Mouse (Mus musculus): ENCODE measurements around the gene Sez6l. TPM values are rescaled to one million over a fixed set of nuclear protein-coding genes. Genes with fewer than 3 reads are reported as not detected.

Sez6l gene
- polyA plus RNA-seq, 1 experiment from 2014 or later = 1.3 TPM

GRCm38 (mm10) chr5:112532210-112532609 lies 44.8 kb downstream of the Sez6l start:
- Histone ChIP-seq H3K4me1 (peaks cover 8% of the 10 kb centered on the region; the same call in 1 of the 2 replicates), H3K4me2 (replicated peaks) (no peak overlapping the region), H3K27ac (replicated peaks) (no peak overlapping the region), H3K27me3 (no peaks in the 10 kb centered on the region), H3K9me3 (replicated peaks) (no peaks in the 10 kb centered on the region), H3K4me3 (replicated peaks) (no peak overlapping the region), H3K36me3 (no peaks in the 10 kb centered on the region), H3K9ac (no peak overlapping the region)
- no peak for ATAC-seq (ENCODE audit: insufficient number of reproducible peaks, low FRiP score, low TSS enrichment, low read depth)
- WGBS = 69% methylated on average over 8 of the region's 8 CpGs

DNA sequence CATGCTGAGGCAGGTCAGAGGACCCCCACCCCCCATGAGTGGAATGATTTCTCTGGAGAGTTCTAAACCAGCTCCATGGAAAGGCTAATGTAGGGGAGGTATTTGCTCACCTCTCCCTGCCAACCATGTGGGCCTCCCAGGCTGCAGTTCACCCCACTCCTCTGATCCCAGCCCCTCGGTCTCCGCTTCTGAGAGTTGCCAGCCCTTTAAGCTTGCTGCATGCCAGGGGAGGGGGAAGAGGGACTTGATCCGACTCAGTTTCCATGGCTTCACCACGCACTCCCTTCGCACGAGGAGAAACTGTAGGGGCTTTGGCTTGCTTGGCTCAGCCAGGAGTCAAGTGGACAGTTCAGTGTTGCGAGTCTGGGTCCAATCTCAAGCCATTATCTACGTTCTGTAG lies 45.9 kb downstream of the Sez6l start:
- 56% methylated on average over 8 of the region's 8 CpGs for WGBS
- Histone ChIP-seq H3K27me3 (no peaks in the 10 kb centered on the region), H3K36me3 (no peaks in the 10 kb centered on the region), H3K9ac (no peak overlapping the region), H3K4me2 (replicated peaks) (no peak overlapping the region), H3K4me1 (peaks cover 12% of the 10 kb centered on the region; the same call in 1 of the 2 replicates), H3K27ac (replicated peaks) (no peak overlapping the region), H3K9me3 (replicated peaks) (no peaks in the 10 kb centered on the region), H3K4me3 (replicated peaks) (no peak overlapping the region)
- no peak for ATAC-seq (ENCODE audit: insufficient number of reproducible peaks, low FRiP score, low TSS enrichment, low read depth)

DNA sequence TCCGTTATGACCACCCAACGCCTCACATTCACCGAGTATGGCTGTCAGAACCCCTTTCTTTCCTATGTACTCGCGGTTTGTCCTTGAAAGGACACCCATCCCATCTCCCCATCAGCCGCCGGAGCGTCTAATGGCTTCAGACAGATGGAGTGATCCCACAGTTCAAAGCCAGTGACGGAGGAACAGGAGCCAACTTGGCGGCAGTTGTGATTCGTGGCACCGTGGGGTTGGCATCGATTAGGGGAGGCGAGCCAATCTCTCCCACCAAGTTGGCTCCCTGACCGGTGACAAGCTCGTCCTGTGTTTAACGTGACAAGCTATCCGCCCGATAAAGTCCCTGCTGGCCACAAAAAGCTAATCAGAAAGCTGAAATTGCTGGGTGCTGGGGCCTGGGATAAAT lies 50.0 kb downstream of the Sez6l start:
- Histone ChIP-seq H3K36me3 (no peaks in the 10 kb centered on the region), H3K27ac (replicated peaks) (no peak overlapping the region), H3K9me3 (replicated peaks) (no peaks in the 10 kb centered on the region), H3K27me3 (no peaks in the 10 kb centered on the region), H3K4me3 (replicated peaks) (no peak overlapping the region), H3K4me1 (peaks cover 10% of the 10 kb centered on the region), H3K4me2 (replicated peaks) (no peak overlapping the region), H3K9ac (no peak overlapping the region)
- no peak for ATAC-seq (ENCODE audit: insufficient number of reproducible peaks, low FRiP score, low TSS enrichment, low read depth)
- WGBS = 79% methylated on average over 19 of the region's 19 CpGs

DNA sequence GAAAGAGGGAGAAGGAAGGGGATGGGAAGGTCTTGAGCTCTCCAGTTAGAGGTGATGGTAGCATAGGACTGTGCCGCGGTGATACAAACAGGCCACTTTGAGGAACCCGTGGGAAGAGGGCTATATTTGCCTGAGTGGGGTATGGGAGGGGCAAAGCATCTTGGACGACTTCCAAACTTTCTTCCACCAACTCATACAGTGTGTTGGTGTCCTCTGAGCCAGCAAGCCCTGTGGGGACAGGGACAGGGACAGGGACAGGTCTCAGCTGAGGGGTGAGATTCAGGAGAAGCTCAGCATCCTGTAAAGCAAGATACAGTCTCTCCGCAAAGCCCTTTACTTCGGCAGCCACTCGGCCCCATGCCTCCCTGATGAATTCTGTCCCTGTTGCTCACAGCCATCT lies 50.5 kb downstream of the Sez6l start:
- no peaks in the 10 kb centered on the region for H3K9me3 ChIP-seq (replicated peaks)
- peaks cover 15% of the 10 kb centered on the region for H3K4me1 ChIP-seq
- H3K9ac ChIP-seq = no peak overlapping the region
- no peaks in the 10 kb centered on the region for H3K36me3 ChIP-seq
- H3K4me2 ChIP-seq (replicated peaks) = no peak overlapping the region
- H3K27me3 ChIP-seq = no peaks in the 10 kb centered on the region
- ATAC-seq (ENCODE audit: insufficient number of reproducible peaks, low FRiP score, low TSS enrichment, low read depth) = no peak
- no peak overlapping the region for H3K4me3 ChIP-seq (replicated peaks)
- H3K27ac ChIP-seq (replicated peaks) = no peak overlapping the region
- 58% methylated on average over 7 of the region's 7 CpGs for WGBS

- no peaks in the 10 kb centered on the region for H3K9me3 ChIP-seq (replicated peaks)
- no peaks in the 10 kb centered on the region for H3K27me3 ChIP-seq
- ATAC-seq (ENCODE audit: insufficient number of reproducible peaks, low FRiP score, low TSS enrichment, low read depth) = no peak
- H3K9ac ChIP-seq = no peak overlapping the region
- peaks cover 15% of the 10 kb centered on the region for H3K4me1 ChIP-seq
- H3K4me3 ChIP-seq (replicated peaks) = no peak overlapping the region
- H3K36me3 ChIP-seq = no peaks in the 10 kb centered on the region
- 70% methylated on average over 3 of the region's 3 CpGs for WGBS
- H3K4me2 ChIP-seq (replicated peaks) = no peak overlapping the region
- no peak overlapping the region for H3K27ac ChIP-seq (replicated peaks)
Measured at GRCm38 (mm10) chr5:112525980-112526379, 51.0 kb downstream of the Sez6l start.

- Histone ChIP-seq H3K36me3 (no peaks in the 10 kb centered on the region), H3K27ac (replicated peaks) (no peak overlapping the region), H3K27me3 (no peaks in the 10 kb centered on the region), H3K4me1 (peaks cover 22% of the 10 kb centered on the region), H3K4me2 (replicated peaks) (no peak overlapping the region), H3K9ac (no peak overlapping the region), H3K4me3 (replicated peaks) (no peak overlapping the region), H3K9me3 (replicated peaks) (no peaks in the 10 kb centered on the region)
- no peak for ATAC-seq (ENCODE audit: insufficient number of reproducible peaks, low FRiP score, low TSS enrichment, low read depth)
- 60% methylated on average over 5 of the region's 5 CpGs for WGBS
Measured at GRCm38 (mm10) chr5:112525271-112525670, 51.7 kb downstream of the Sez6l start.

DNA sequence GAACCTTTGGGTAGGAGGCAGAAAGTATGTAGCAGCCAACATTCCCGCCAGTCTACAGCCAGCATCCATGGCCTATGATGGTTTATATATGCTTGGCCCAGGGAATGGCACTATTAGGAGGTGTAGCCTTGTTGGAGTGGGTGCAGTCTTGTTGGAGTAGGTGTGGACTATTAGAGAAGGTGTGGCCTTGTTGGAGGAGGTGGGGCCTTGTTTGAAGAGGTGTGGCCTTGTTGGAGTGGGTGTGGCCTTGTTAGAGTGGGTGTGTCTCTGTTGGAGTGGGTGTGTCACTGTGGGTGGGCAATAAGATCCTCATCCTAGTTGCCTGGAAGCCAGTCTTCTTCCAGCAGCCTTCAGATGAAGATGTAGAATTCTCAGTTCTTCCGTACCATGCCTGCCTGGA lies 53.2 kb downstream of the Sez6l start:
- 91% methylated on average over 2 of the region's 2 CpGs for WGBS
- no peak overlapping the region for H3K4me2 ChIP-seq (replicated peaks)
- no peak for ATAC-seq (ENCODE audit: insufficient number of reproducible peaks, low FRiP score, low TSS enrichment, low read depth)

DNA sequence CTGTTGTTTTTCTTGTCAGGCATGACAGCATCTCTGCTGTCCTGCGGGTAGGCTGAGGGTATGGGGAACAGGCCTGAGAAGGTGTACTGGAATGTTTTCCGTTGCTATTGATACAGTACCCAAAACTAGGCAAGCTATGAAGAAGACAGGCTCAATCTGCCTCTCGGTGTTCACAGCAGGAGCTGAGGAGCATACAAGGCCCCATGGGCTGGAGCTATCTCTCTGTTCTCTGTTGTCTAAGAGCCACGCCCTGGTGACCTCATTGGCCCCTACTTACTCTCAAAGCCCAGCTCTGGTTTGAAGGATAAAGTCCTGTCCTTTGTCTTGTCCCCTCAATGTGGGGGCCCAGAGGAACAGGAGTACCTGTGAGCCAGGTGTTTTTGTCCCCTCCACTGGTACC lies 53.7 kb downstream of the Sez6l start:
- no peak for ATAC-seq (ENCODE audit: insufficient number of reproducible peaks, low FRiP score, low TSS enrichment, low read depth)
- 74% methylated on average over 4 of the region's 4 CpGs for WGBS
- Histone ChIP-seq H3K4me2 (replicated peaks) (no peak overlapping the region), H3K4me3 (replicated peaks) (no peak overlapping the region), H3K9me3 (replicated peaks) (no peaks in the 10 kb centered on the region), H3K4me1 (peaks cover 23% of the 10 kb centered on the region), H3K9ac (no peak overlapping the region), H3K36me3 (no peaks in the 10 kb centered on the region), H3K27ac (replicated peaks) (no peak overlapping the region), H3K27me3 (no peaks in the 10 kb centered on the region)

More for the DNA sequence above, 53.2 kb downstream of the Sez6l start:
- no peaks in the 10 kb centered on the region for H3K36me3 ChIP-seq
- no peak overlapping the region for H3K9ac ChIP-seq
- H3K4me1 ChIP-seq = peaks cover 23% of the 10 kb centered on the region
- no peak overlapping the region for H3K4me3 ChIP-seq (replicated peaks)
- H3K27me3 ChIP-seq = no peaks in the 10 kb centered on the region
- H3K9me3 ChIP-seq (replicated peaks) = no peaks in the 10 kb centered on the region
- H3K27ac ChIP-seq (replicated peaks) = no peak overlapping the region

DNA sequence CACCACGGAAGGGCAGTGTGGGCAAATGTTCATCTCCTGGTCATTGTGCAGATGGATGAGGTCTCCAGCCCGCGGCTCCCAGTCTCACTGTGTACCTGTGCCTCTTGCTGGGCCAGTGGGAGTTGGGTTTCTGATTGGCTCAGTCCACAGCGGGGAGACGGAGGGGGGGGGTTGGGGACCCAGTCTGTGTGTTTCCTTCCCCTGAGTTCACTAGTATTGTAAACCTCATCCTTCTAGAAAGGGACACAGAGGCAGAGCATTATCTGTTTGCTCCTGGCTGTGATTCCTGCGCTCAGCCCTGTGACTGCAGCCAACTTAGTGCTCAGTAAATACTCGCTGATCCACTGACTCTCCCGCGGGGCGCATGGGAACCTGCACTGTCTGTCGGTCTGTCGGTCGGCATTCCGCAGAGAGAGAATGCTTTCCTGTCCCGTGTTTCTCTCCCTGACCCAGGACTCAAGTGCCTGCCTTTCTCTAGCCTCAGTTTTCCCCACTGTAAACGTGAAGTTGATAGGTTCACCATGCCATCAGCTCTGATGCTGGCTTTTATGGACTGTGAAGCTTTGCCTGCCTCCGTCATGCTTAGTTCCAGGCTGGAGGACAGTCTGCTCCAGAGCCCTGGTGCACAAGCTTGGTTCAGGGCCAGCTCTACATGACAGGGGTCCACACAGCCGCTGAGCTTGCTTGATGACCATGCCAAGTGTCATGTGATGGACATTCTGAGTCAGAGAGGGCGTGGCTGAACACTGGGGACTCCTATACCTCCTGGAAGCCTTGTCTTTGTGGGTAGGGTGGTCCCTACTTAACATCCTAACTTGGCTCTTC lies 55.1 kb downstream of the Sez6l start:
- Histone ChIP-seq H3K9me3 (replicated peaks) (no peaks in the 10 kb centered on the region), H3K27me3 (no peaks in the 10 kb centered on the region), H3K4me2 (replicated peaks) (no peak overlapping the region), H3K4me3 (replicated peaks) (no peak overlapping the region), H3K36me3 (no peaks in the 10 kb centered on the region), H3K4me1 (peaks cover 21% of the 10 kb centered on the region), H3K9ac (no peak overlapping the region), H3K27ac (replicated peaks) (no peak overlapping the region)
- WGBS = 10% methylated on average over 19 of the region's 19 CpGs
- no peak for ATAC-seq (ENCODE audit: insufficient number of reproducible peaks, low FRiP score, low TSS enrichment, low read depth)

DNA sequence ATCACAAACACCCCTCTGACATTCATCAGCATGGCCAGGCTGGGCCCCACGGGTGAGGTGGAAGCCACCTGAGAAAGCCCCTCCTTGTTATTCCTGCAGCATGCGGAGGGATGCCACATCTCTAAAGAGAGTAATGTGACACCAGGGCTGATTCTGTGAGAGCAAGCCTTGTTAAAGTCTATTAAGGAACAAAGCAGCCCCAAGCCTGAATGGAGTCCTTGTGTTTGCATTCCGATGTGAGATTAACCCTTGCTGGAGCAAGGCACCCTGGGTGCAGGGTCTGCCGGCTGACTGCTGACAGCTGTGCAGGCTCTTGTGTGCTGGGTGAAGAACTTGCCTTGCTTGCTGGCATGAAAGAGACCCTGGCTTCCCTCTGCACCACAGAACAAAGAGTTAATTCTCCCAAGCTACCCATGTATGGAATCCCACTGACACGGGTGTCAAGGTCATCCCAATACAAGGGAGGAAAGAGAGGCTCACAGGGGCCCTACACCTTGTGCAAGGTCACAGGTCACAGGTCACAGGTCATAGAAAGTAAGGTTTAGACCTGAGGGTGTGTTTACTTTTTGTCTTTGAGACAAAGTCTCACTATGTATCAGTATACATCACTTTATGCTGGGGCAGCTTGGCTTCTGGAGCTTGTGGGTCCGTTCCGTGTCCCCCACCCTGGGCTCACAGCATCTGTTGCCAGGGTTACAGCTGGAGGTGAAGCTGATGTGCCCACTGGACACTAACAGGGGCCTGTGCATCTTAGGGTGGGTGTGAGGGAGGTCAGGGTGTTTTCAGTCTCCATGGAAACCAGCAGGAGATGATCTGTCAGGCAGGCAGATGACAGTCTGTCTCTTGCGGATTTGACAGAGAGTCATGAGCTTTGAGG lies 55.9 kb downstream of the Sez6l start:
- Histone ChIP-seq H3K9ac (no peak overlapping the region), H3K27ac (replicated peaks) (no peak overlapping the region), H3K4me3 (replicated peaks) (no peak overlapping the region), H3K27me3 (no peaks in the 10 kb centered on the region), H3K4me1 (peaks cover 20% of the 10 kb centered on the region; the same call in 1 of the 2 replicates), H3K4me2 (replicated peaks) (no peak overlapping the region), H3K9me3 (replicated peaks) (no peaks in the 10 kb centered on the region), H3K36me3 (no peaks in the 10 kb centered on the region)
- ATAC-seq (ENCODE audit: insufficient number of reproducible peaks, low FRiP score, low TSS enrichment, low read depth) = 0 out of 2 replicates have a peak, but pooled peaks have one; percentile 16
- 6% methylated on average over 8 of the region's 8 CpGs for WGBS

DNA sequence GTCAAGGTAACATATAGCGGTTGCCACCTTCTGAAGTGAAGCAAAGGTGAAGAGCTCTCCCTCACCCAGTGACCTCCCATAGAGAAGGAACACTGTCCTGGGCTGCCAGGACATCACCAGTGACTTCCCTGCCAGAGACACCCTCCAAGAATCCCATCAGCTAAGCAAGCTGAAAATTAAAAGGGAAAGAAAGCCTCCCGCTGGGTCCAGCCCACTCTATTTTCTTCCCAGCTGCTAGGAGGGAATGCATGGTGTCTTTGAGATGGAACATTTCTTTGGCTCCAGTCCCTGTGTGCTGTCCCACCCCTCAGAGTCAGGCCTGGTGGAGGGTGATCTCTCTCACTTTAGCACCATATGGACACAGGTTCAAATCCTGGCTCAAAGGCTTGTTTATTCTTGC lies 58.2 kb downstream of the Sez6l start:
- 71% methylated on average over 2 of the region's 2 CpGs for WGBS

More for the DNA sequence above, 58.2 kb downstream of the Sez6l start:
- Histone ChIP-seq H3K36me3 (no peaks in the 10 kb centered on the region), H3K9ac (no peak overlapping the region), H3K27ac (replicated peaks) (no peak overlapping the region), H3K4me2 (replicated peaks) (no peak overlapping the region), H3K27me3 (no peaks in the 10 kb centered on the region), H3K9me3 (replicated peaks) (no peaks in the 10 kb centered on the region), H3K4me3 (replicated peaks) (no peak overlapping the region), H3K4me1 (peaks cover 20% of the 10 kb centered on the region; the same call in 1 of the 2 replicates)
- ATAC-seq (ENCODE audit: insufficient number of reproducible peaks, low FRiP score, low TSS enrichment, low read depth) = no peak
